Comparison of ENCODE assay signal across 8 mouse cellular contexts in genomic region chr5:117138295-117138988, GRCm38 (mm10). TPM values are rescaled to one million over a fixed set of nuclear protein-coding genes. Genes with fewer than 3 reads are reported as not detected.
A peak's percentile ranks its signal among the peaks of the same experiment; 100 is the strongest.
DNase-seq lines count a peak whose midpoint lies in the region; ATAC-seq and TF ChIP-seq lines count a peak whose summit lies in the region.

No protein-coding gene starts in this region.

- H3K4me1 ChIP-seq in MEL (ENCODE audit: control insufficient read depth in 1 of 2, insufficient read depth in 2 of 2, low read length in 2 of 2), result peaks cover 13 to 33% of the 10 kb centered on the region in 2 experiments
- H3K4me1 ChIP-seq in liver, embryonic 11.5 days (replicated peaks; ENCODE audit: control insufficient read depth, insufficient read depth, low read length), result peaks cover 82% of the 10 kb centered on the region
- no peaks in the 10 kb centered on the region for H3K4me1 ChIP-seq in midbrain, embryonic 16.5 days (ENCODE audit: control insufficient read depth, insufficient read depth, low read length)

- H3K36me3 ChIP-seq in MEL (ENCODE audit: control insufficient read depth in 1 of 2, insufficient read depth in 2 of 2, low read length in 2 of 2), result peaks cover 0 to 28% of the 10 kb centered on the region in 2 experiments
- H3K36me3 ChIP-seq in liver, embryonic 11.5 days (ENCODE audit: control insufficient read depth, insufficient read depth, low read length), result no peaks in the 10 kb centered on the region; the same call in 1 of the 2 replicates
- H3K36me3 ChIP-seq in midbrain, embryonic 16.5 days (ENCODE audit: control insufficient read depth, insufficient read depth, low read length), result no peaks in the 10 kb centered on the region

- peak; percentile 41 for ATAC-seq in granulocyte monocyte progenitor cell, adult 5-6 weeks (replicated peaks; ENCODE audit: poor library complexity, severe bottlenecking)
- peak; percentile 79 for ATAC-seq in liver, embryonic 11.5 days (replicated peaks; ENCODE audit: low FRiP score)
- no peak for ATAC-seq in midbrain, embryonic 16.5 days

- no peaks in the 10 kb centered on the region for H3K27me3 ChIP-seq in MEL (ENCODE audit: control insufficient read depth in 1 of 2, insufficient read depth in 2 of 2, low read length in 2 of 2)
- H3K27me3 ChIP-seq in liver, embryonic 11.5 days (replicated peaks; ENCODE audit: control insufficient read depth, insufficient read depth, low read length), result no peaks in the 10 kb centered on the region
- H3K27me3 ChIP-seq in midbrain, embryonic 16.5 days (ENCODE audit: control insufficient read depth, insufficient read depth, low read depth, low read length), result no peaks in the 10 kb centered on the region

- peak in 1 of 2 experiments; percentile 89 for TF ChIP-seq EP300 in MEL (IDR thresholded peaks at IDR 0.05; ENCODE audit: low read depth in 1 of 2, low read length in 2 of 2)

- WGBS in liver, embryonic 11.5 days, result 37% methylated on average over 11 of the region's 11 CpGs
- 87% methylated on average over 11 of the region's 11 CpGs for WGBS in midbrain, embryonic 16.5 days

- H3K4me3 ChIP-seq in MEL (ENCODE audit: control insufficient read depth in 1 of 2, insufficient read depth in 1 of 2, low read depth in 2 of 2, low read length in 2 of 2), result peak overlapping the region; percentile 39 to 76
- peak overlapping the region; percentile 40; the same call in 1 of the 2 replicates for H3K4me3 ChIP-seq in liver, embryonic 11.5 days (ENCODE audit: low read depth, low read length)
- no peak overlapping the region for H3K4me3 ChIP-seq in midbrain, embryonic 16.5 days (ENCODE audit: low read depth, low read length)

- peaks cover 78% of the 10 kb centered on the region for H3K79me2 ChIP-seq in MEL (ENCODE audit: control insufficient read depth, insufficient read depth, low read length, poor library complexity)

- H3K27ac ChIP-seq in MEL (ENCODE audit: control insufficient read depth, low read depth, low read length), result peak overlapping the region; percentile 93
- peak overlapping the region; percentile 98 for H3K27ac ChIP-seq in liver, embryonic 11.5 days (ENCODE audit: low read depth, low read length)
- no peak overlapping the region for H3K27ac ChIP-seq in midbrain, embryonic 16.5 days (ENCODE audit: low read length)

- peak in 1 of 2 experiments; percentile 69; a peak in 2 of 4 replicates for TF ChIP-seq POLR2A in MEL (IDR thresholded peaks at IDR 0.05; ENCODE audit: control insufficient read depth in 1 of 2, insufficient read depth in 1 of 2, low read depth in 1 of 2, low read length in 2 of 2, poor library complexity in 1 of 2)

- H3K9ac ChIP-seq in MEL (ENCODE audit: control insufficient read depth, low read depth, low read length, poor library complexity, severe bottlenecking), result peak overlapping the region; percentile 72
- peak overlapping the region; percentile 54 for H3K9ac ChIP-seq in liver, embryonic 11.5 days (ENCODE audit: low read depth, low read length)
- H3K9ac ChIP-seq in midbrain, embryonic 16.5 days (ENCODE audit: low read depth, low read length), result no peak overlapping the region

- no peak for TF ChIP-seq RAD21 in MEL (IDR thresholded peaks at IDR 0.05; ENCODE audit: low read depth, low read length)

- peak overlapping the region; percentile 91 for H3K4me2 ChIP-seq in liver, embryonic 11.5 days
- H3K4me2 ChIP-seq in midbrain, embryonic 16.5 days (ENCODE audit: low read length), result no peak overlapping the region

- no peak for TF ChIP-seq CTCF in MEL (IDR thresholded peaks at IDR 0.05 in 2 of 3, conservative IDR thresholded peaks at IDR 0.05 in 1 of 3; ENCODE audit: control insufficient read depth in 1 of 3, insufficient read depth in 1 of 3, low read depth in 2 of 3, low read length in 3 of 3, poor library complexity in 1 of 3, severe bottlenecking in 1 of 3)

- peak; percentile 95 for DNase-seq in MEL (ENCODE audit: low read depth, low spot score)
- DNase-seq in liver, embryonic 11.5 days (ENCODE audit: low spot score), result peak; percentile 64
- peak; percentile 66 for DNase-seq in spleen, adult 12 weeks (ENCODE audit: low spot score)
- DNase-seq in testis, postnatal 10 days (ENCODE audit: low spot score), result no peak
- DNase-seq in cerebellum, postnatal 10 days, result no peak
- DNase-seq in ovary, postnatal 14 days (ENCODE audit: low spot score), result no peak

- no peaks in the 10 kb centered on the region for H3K9me3 ChIP-seq in MEL (replicated peaks; ENCODE audit: insufficient read depth, low read length)
- no peaks in the 10 kb centered on the region for H3K9me3 ChIP-seq in liver, embryonic 11.5 days (ENCODE audit: control insufficient read depth, low read length)
- no peaks in the 10 kb centered on the region for H3K9me3 ChIP-seq in midbrain, embryonic 16.5 days (replicated peaks; ENCODE audit: control insufficient read depth, low read length, poor library complexity, severe bottlenecking)

TF ChIP-seq in MEL, 35 proteins besides CTCF, POLR2A, EP300 and RAD21 (continues in another document):
- peak; percentile 55; the same call in 1 of the 2 replicates for TF ChIP-seq ZKSCAN1 (IDR thresholded peaks at IDR 0.05; ENCODE audit: low read depth, low read length)
- TF ChIP-seq JUND (IDR thresholded peaks at IDR 0.05; ENCODE audit: low read depth, low read length), result no peak
- peak; percentile 53; the same call in 1 of the 2 replicates for TF ChIP-seq MAZ (IDR thresholded peaks at IDR 0.05; ENCODE audit: low read depth, low read length)
- no peak for TF ChIP-seq MYB (IDR thresholded peaks at IDR 0.05; ENCODE audit: low read depth, low read length)
- peak; percentile 78 for TF ChIP-seq TAL1 (IDR thresholded peaks at IDR 0.05; ENCODE audit: low read length)
- TF ChIP-seq NRF1 (IDR thresholded peaks at IDR 0.05; ENCODE audit: insufficient read depth, low read depth, low read length, poor library complexity, severe bottlenecking), result no peak
- TF ChIP-seq CHD2 (IDR thresholded peaks at IDR 0.05; ENCODE audit: low read length), result no peak
- TF ChIP-seq GABPA (IDR thresholded peaks at IDR 0.05; ENCODE audit: low read depth, low read length), result no peak
- TF ChIP-seq ELF1 (IDR thresholded peaks at IDR 0.05; ENCODE audit: low read depth, low read length), result no peak
- TF ChIP-seq NELFE (IDR thresholded peaks at IDR 0.05; ENCODE audit: low read depth, low read length), result peak; percentile 49
- no peak for TF ChIP-seq MAFK (IDR thresholded peaks at IDR 0.05; ENCODE audit: borderline replicate concordance, low read depth, low read length)
- TF ChIP-seq HCFC1 (IDR thresholded peaks at IDR 0.05; ENCODE audit: low read depth, low read length), result peak; percentile 35; the same call in 1 of the 2 replicates
- 0 out of 2 replicates have a peak, but pooled peaks have one; percentile 36 for TF ChIP-seq ZMIZ1 (IDR thresholded peaks at IDR 0.05; ENCODE audit: low read depth, low read length)
- TF ChIP-seq MXI1 (IDR thresholded peaks at IDR 0.05; ENCODE audit: low read depth, low read length), result peak; percentile 93
- TF ChIP-seq RCOR1 (IDR thresholded peaks at IDR 0.05; ENCODE audit: low read depth, low read length), result no peak; the same call in 1 of the 2 replicates
- peak; percentile 83 for TF ChIP-seq ETS1 (IDR thresholded peaks at IDR 0.05; ENCODE audit: low read depth, low read length)
- TF ChIP-seq MEF2A (IDR thresholded peaks at IDR 0.05; ENCODE audit: extremely low read depth, insufficient replicate concordance, low read depth, low read length, poor library complexity, severe bottlenecking), result no peak
- TF ChIP-seq MYC (IDR thresholded peaks at IDR 0.05; ENCODE audit: low read depth, low read length), result peak; percentile 32; the same call in 1 of the 2 replicates
- peak; percentile 75; the same call in 1 of the 2 replicates for TF ChIP-seq CHD1 (IDR thresholded peaks at IDR 0.05; ENCODE audit: low read depth, low read length)
- peak; percentile 82 for TF ChIP-seq TCF12 (IDR thresholded peaks at IDR 0.05; ENCODE audit: low read depth, low read length)
- peak; percentile 77 for TF ChIP-seq GATA1 (IDR thresholded peaks at IDR 0.05; ENCODE audit: low read depth, low read length)
- TF ChIP-seq E2F4 (IDR thresholded peaks at IDR 0.05; ENCODE audit: borderline replicate concordance, low read depth, low read length), result peak; percentile 23; the same call in 1 of the 2 replicates
- TF ChIP-seq ZC3H11A (IDR thresholded peaks at IDR 0.05; ENCODE audit: low read depth, low read length), result no peak
- no peak for TF ChIP-seq POLR2AphosphoS2 (IDR thresholded peaks at IDR 0.05; ENCODE audit: low read length)
- peak; percentile 87 for TF ChIP-seq SIN3A (IDR thresholded peaks at IDR 0.05; ENCODE audit: low read length)
- no peak for TF ChIP-seq USF2 (IDR thresholded peaks at IDR 0.05; ENCODE audit: borderline replicate concordance in 1 of 2, insufficient read depth in 1 of 2, low read depth in 1 of 2, low read length in 2 of 2)
- no peak for TF ChIP-seq USF1 (IDR thresholded peaks at IDR 0.05; ENCODE audit: low read depth, low read length)
- TF ChIP-seq POLR2AphosphoS5 (IDR thresholded peaks at IDR 0.05; ENCODE audit: borderline replicate concordance, low read depth, low read length), result no peak
- TF ChIP-seq KAT2A (conservative IDR thresholded peaks at IDR 0.05; ENCODE audit: low read depth, low read length), result no peak
- no peak for TF ChIP-seq ZNF384 (IDR thresholded peaks at IDR 0.05; ENCODE audit: low read depth, low read length)

RNA-seq across cellular contexts. Expression of gene Taok3, which starts 18.5 kb away (rescaled TPM):
- 32.1 and 33.7 TPM in 2 replicates for total RNA-seq in MEL (2012; rRNA removed)
- polyA plus RNA-seq in MEL (2012; ENCODE audit: insufficient read depth in 1 of 2, insufficient read length in 2 of 2, low read depth in 1 of 2, low replicate concordance in 2 of 2, missing spikeins in 1 of 2), result 10 to 100 TPM in 1 of 2 experiments, not detected in 1; 79.2 TPM
- 68.9 and 84.9 TPM in 2 replicates for total RNA-seq in granulocyte monocyte progenitor cell, adult 5-6 weeks (2014; fragmentation: Nextera tagmentation)
- 46.1 and 49.3 TPM in 2 replicates for total RNA-seq in granulocyte monocyte progenitor cell, adult 5-6 weeks (2017)
- 69.3 and 73.6 TPM in 2 replicates for polyA plus RNA-seq in liver, embryonic 11.5 days (2014; fragmentation: Nextera tagmentation; extraction: Ambion mirVana)
- 67.1 and 69.2 TPM in 2 replicates for polyA plus RNA-seq in midbrain, embryonic 16.5 days (2015; fragmentation: Nextera tagmentation; extraction: Ambion mirVana)

RNA-seq across cellular contexts. Expression of gene Suds3, which starts 22.5 kb away (rescaled TPM):
- 64.6 and 67.8 TPM in 2 replicates for total RNA-seq in MEL (2012; rRNA removed)
- polyA plus RNA-seq in MEL (2012; ENCODE audit: insufficient read depth in 1 of 2, insufficient read length in 2 of 2, low read depth in 1 of 2, low replicate concordance in 2 of 2, missing spikeins in 1 of 2), result 100 to 1,000 TPM in 1 of 2 experiments, not detected in 1; 102 TPM
- 46.0 and 52.2 TPM in 2 replicates for total RNA-seq in granulocyte monocyte progenitor cell, adult 5-6 weeks (2014; fragmentation: Nextera tagmentation)
- total RNA-seq in granulocyte monocyte progenitor cell, adult 5-6 weeks (2017), result 84.9 and 91.7 TPM in 2 replicates
- 37.8 and 41.9 TPM in 2 replicates for polyA plus RNA-seq in liver, embryonic 11.5 days (2014; fragmentation: Nextera tagmentation; extraction: Ambion mirVana)
- polyA plus RNA-seq in midbrain, embryonic 16.5 days (2015; fragmentation: Nextera tagmentation; extraction: Ambion mirVana), result 82.3 and 83.6 TPM in 2 replicates

Comparison
In these comparisons a context has a peak if more than half of its experiments do, and no peak if none do; other contexts are left out.
1. DNase-seq: peak in MEL (single experiment), liver, embryonic 11.5 days (single experiment) and spleen, adult 12 weeks (single experiment); none in testis, postnatal 10 days (single experiment), cerebellum, postnatal 10 days (0 of 2) and ovary, postnatal 14 days (single experiment).